Mouse (Mus musculus) ES-Bruce4 (cell line): ENCODE data around the gene Ccdc8. TPM values are rescaled to one million over a fixed set of nuclear protein-coding genes. Genes with fewer than 3 reads are reported as not detected.
A peak's percentile ranks its signal among the peaks of the same experiment; 100 is the strongest.
"Not testable (repeated sequence)": the region's sequence is repeated elsewhere in the genome, so short reads cannot be mapped to it uniquely, and the experiment has no call there.

Experiments used
- H3K27ac ChIP-seq: 2 replicates; pipeline ENCODE4 v1.5.1; 2012; ENCODE audit warnings: low read length, inconsistent platforms; ENCODE audit not compliant: insufficient read depth
- H3K27me3 ChIP-seq: 2 replicates; pipeline ENCODE4 v1.6.1; 2012; ENCODE audit warnings: mild to moderate bottlenecking, low read length, inconsistent platforms; ENCODE audit not compliant: control insufficient read depth, poor library complexity, insufficient read depth, severe bottlenecking
- H3K36me3 ChIP-seq: 2 replicates; pipeline ENCODE4 v1.6.1; 2012; ENCODE audit warnings: inconsistent platforms, mild to moderate bottlenecking, low read length, moderate library complexity; ENCODE audit not compliant: control insufficient read depth, poor library complexity, insufficient read depth, severe bottlenecking
- H3K4me1 ChIP-seq: one replicate; pipeline ENCODE4 v1.8.1; 2011; ENCODE audit warnings: low read length; ENCODE audit not compliant: control insufficient read depth, insufficient read depth
- H3K4me3 ChIP-seq: 2 replicates; pipeline ENCODE4 v1.5.1; 2011; ENCODE audit warnings: low read depth, mild to moderate bottlenecking, low read length
- H3K9ac ChIP-seq: 2 replicates; pipeline ENCODE4 v1.6.1; 2012; ENCODE audit warnings: low read depth, mild to moderate bottlenecking, inconsistent platforms; ENCODE audit not compliant: poor library complexity, severe bottlenecking
- H3K9me3 ChIP-seq: replicated peaks from 2 replicates; pipeline ENCODE4 v1.6.1; 2012; ENCODE audit warnings: mild to moderate bottlenecking, low read length, inconsistent platforms; ENCODE audit not compliant: control insufficient read depth, poor library complexity, insufficient read depth, severe bottlenecking
- CTCF ChIP-seq: IDR thresholded peaks from one replicate; pipeline ENCODE4 v1.8.1; 2011; ENCODE audit warnings: low read depth, low read length
- EP300 ChIP-seq: IDR thresholded peaks from 2 replicates; pipeline ENCODE4 v1.6.1; 2011; ENCODE audit warnings: low read depth, low read length; ENCODE audit not compliant: insufficient read depth
- POLR2A ChIP-seq: IDR thresholded peaks from one replicate; pipeline ENCODE4 v1.8.1; 2011; ENCODE audit warnings: low read length; ENCODE audit not compliant: insufficient read depth
- polyA plus RNA-seq: library from polyadenylated mRNA; stranded (reverse); fragments of >200 nt; gene quantifications from 2 replicates; pipeline ENCODE4 v1.2.4, GENCODE M21; 2011; ENCODE audit warnings: low read depth; ENCODE audit not compliant: missing spikeins, insufficient read depth, insufficient read length

The Ccdc8 gene
- polyA plus RNA-seq, 1 experiment: 4.2 TPM

DNA sequence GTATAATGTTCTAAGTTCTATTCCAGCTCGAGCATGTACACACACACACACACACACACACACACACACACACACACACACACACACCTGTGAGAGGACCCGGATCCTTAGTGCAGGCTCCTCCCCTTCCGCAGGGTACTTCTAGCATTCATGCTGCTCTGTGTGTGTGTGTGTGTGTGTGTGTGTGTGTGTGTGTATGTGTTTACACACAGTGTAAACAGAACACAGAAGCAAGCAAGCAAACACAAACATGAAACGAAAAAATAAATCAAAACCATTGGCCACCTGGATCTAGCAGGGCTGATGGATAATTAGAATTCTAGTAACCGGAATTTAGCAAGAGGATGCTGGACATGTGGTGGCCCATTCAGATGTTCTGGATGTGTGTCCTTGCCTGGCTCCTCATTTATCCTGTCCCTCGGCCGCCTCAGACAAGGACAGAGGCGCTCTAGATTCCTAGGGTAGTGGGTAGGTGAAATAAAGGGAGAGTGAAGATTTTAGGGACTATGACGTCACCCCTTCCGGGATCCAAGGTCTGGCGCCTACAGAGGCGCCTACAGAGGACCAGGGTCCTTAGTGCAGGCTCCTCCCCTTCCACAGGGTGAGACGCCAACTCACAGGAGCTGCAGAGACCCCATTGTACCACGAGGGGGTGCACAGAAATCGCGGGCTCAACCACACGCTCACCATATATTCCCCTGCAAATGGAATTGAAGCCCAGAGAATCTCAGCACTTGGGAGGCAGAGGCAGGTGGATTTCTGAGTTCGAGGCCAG is 41.5 kb upstream of the Ccdc8 start:
- Histone ChIP-seq H3K4me1 (peaks cover 2% of the 10 kb centered on the region), H3K27ac (no peak overlapping the region), H3K27me3 (no peaks in the 10 kb centered on the region), H3K36me3 (no peaks in the 10 kb centered on the region), H3K4me3 (no peak overlapping the region), H3K9ac (0 out of 2 replicates have a peak overlapping the region, but pooled peaks have one; percentile 3), H3K9me3 (no peaks in the 10 kb centered on the region)
- TF ChIP-seq POLR2A: no peak
- TF ChIP-seq CTCF: peak; percentile 82
- TF ChIP-seq EP300: no peak

DNA sequence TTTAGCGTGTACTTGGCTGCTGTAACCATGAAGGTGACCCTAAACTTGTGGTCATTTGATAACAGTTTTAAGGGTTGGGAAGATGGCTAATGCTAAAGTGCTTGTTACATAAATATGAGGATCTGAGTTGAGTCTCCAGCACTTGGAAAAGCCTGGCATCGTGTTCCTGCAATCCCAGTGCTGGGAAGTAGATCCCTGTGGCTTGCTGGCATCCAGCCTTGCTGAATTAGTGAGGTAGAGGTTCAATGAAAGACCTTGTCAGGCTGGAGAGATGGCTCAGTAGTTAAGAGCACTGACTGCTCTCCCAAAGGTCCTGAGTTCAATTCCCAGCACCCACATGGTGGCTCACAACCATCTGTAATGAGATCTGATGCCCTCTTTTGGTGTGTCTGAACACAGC is 38.7 kb upstream of the Ccdc8 start:
- H3K4me1 ChIP-seq, H3K27ac ChIP-seq, H3K4me3 ChIP-seq, H3K36me3 ChIP-seq, H3K27me3 ChIP-seq, H3K9ac ChIP-seq, H3K9me3 ChIP-seq: not testable (repeated sequence)

DNA sequence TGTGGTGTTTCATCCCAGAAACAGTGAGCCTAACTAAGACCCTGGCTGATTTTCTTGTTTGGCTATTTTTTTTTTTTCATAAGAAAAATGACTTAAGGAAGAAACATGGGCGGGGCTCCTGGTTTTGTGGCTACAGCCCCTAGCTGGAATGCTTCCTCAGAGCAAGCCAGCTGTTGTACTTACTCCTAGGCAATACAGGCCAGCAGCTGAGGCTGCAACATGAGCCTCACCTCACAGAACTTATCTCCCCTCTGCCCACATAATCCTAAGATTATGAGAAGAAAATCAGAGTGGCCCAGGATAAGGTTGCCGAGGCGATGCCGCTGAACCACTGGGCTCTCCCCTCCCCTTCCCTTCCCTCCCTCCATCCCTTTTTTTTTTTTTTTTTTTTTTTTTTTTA is 36.8 kb upstream of the Ccdc8 start:
- no peak for TF ChIP-seq EP300
- no peak for TF ChIP-seq CTCF
- no peak for TF ChIP-seq POLR2A
- H3K9me3 ChIP-seq: no peaks in the 10 kb centered on the region
- H3K9ac ChIP-seq: no peak overlapping the region
- no peak overlapping the region for H3K27ac ChIP-seq
- no peaks in the 10 kb centered on the region for H3K27me3 ChIP-seq
- H3K36me3 ChIP-seq: no peaks in the 10 kb centered on the region
- no peak overlapping the region for H3K4me3 ChIP-seq
- H3K4me1 ChIP-seq: no peaks in the 10 kb centered on the region

DNA sequence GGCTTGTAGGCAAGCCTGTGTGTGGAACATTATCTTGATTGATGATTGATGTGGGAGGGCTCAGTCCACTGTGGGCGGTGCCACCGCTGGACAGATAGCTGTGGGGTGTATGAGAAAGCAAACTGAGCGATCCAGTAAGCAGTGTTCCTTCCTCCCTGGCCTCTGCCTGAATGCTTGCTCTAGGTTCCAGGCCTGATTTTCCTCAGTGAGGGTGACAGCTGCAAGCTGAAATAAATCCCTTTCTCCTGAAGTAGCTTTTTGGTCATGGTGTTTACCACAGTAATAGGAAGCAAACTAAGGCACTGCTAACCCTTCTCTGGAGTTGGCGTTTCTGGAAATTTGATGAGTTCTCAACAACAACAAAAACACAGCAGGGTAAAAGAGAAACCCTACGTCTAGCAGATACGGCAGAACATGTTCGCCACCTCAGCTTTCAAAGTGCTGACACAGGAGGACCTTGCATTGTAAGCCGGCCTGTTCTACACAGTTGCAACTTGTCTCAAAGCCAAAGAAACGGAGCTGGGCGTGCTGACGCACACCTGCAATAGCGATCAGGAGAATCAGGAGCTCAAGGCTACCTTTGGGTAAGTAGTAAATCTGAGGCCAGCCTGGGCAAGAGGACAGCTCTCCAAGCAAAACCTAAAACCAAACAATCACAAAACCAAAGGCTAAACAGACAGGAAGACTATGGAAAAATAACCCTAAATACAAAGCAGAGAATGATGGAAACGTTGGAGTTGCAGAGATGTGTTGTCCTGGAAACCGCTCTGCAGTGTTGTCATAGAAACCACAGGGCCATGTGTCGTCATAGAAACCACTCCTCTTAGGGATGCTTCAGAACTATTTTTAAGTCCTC is 35.9 kb upstream of the Ccdc8 start:
- Histone ChIP-seq H3K36me3 (no peaks in the 10 kb centered on the region), H3K27ac (no peak overlapping the region), H3K9ac (no peak overlapping the region), H3K9me3 (no peaks in the 10 kb centered on the region), H3K4me3 (no peak overlapping the region), H3K27me3 (no peaks in the 10 kb centered on the region), H3K4me1 (no peaks in the 10 kb centered on the region)
- TF ChIP-seq POLR2A (no peak), EP300 (no peak), CTCF (no peak)

DNA sequence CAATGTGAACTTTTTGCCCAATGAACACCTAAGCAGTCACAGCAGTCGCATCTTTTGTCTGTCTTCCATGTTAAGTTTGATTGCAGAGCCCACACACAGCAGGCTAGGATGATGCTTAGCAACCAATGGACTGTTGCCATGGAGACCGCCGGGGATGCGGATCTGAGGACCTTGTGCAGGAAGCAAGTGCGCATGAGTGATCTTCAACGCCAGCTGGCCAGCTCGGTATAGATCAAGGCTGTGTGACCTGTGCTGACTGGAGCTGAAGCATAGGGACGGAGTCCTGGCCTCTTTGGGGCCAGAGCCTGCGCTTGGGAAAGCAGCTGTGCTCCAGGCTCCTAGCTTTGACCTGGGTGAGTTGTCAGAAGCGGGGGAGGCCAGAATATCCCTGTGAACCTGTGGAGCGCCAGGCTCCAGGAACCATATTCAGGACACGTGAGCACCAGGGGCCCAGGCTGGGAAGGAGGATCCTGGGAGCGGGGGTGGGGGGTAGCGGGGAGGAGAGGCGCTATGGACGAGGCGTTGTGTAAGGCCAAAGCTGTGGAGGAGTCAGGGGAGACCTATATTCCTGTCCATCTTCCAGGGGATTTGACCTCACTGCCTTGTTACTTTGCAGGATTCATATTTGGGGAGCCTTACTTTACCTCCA is 32.8 kb upstream of the Ccdc8 start, which contains the start of gene Pnmal1:
Pnmal1 (plus strand) TSS at position 141 of the 649 bp plus-strand sequence.
- H3K27ac ChIP-seq: no peak within 1 kb of the TSS
- H3K27me3 ChIP-seq: no peaks in the 10 kb centered on the region; the same call in 1 of the 2 replicates
- H3K9ac ChIP-seq: no peak within 1 kb of the TSS
- H3K36me3 ChIP-seq: no peaks in the 10 kb centered on the region
- no peak within 1 kb of the TSS for H3K4me3 ChIP-seq
- H3K4me1 ChIP-seq: no peaks in the 10 kb centered on the region
- TF ChIP-seq EP300: no peak
- no peaks in the 10 kb centered on the region for H3K9me3 ChIP-seq

DNA sequence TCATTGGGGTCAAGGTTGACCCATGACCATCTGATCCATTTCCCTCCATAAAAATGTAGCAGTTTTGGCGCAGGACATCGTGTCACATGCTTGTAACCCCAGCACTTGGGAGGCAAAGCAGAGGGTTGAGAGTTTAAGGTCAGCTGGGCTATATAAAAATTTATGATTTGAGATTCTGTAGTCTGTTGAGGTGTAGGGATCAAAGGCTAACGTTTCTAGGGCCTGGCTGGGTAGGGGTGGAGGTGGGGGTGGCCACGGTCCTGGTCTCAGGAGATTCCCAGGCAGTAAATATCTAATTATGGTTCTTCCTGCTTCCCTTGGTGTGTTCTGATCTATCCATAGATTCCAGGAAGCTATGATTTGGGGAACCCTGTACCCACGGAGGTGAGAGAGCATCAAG is 30.8 kb upstream of the Ccdc8 start:
- H3K4me3 ChIP-seq: no peak overlapping the region
- no peak for TF ChIP-seq CTCF
- H3K4me1 ChIP-seq: no peaks in the 10 kb centered on the region
- H3K27me3 ChIP-seq: no peaks in the 10 kb centered on the region; the same call in 1 of the 2 replicates
- no peak overlapping the region for H3K9ac ChIP-seq
- no peak overlapping the region for H3K27ac ChIP-seq
- no peaks in the 10 kb centered on the region for H3K9me3 ChIP-seq
- H3K36me3 ChIP-seq: no peaks in the 10 kb centered on the region
